Mouse (Mus musculus): ENCODE measurements around the gene Gm21083.
"Not testable (repeated sequence)": the region's sequence is repeated elsewhere in the genome, so short reads cannot be mapped to it uniquely, and the experiment has no call there.

Gm21083 gene

GRCm38 (mm10) chr5:15628136-15628535, 51.0 kb downstream of the Gm21083 start:
- DNase-seq (ENCODE audit: low spot score in 2 of 2) = not testable (repeated sequence)

- DNase-seq (ENCODE audit: low spot score in 2 of 2) = not testable (repeated sequence)
Measured at GRCm38 (mm10) chr5:15630068-15630467, 52.9 kb downstream of the Gm21083 start.

Measured in spleen, postnatal 36 days (tissue).